Mouse (Mus musculus) MN1 (cell line): ENCODE data around the gene Kcnh1.
A peak's percentile ranks its signal among the peaks of the same experiment; 100 is the strongest.

ENCODE experiments used
- DNase-seq: peaks from one replicate; pipeline ENCODE4 v3.0.0-alpha.2; 2016; ENCODE audit warnings: low spot score

The Kcnh1 gene

DNA sequence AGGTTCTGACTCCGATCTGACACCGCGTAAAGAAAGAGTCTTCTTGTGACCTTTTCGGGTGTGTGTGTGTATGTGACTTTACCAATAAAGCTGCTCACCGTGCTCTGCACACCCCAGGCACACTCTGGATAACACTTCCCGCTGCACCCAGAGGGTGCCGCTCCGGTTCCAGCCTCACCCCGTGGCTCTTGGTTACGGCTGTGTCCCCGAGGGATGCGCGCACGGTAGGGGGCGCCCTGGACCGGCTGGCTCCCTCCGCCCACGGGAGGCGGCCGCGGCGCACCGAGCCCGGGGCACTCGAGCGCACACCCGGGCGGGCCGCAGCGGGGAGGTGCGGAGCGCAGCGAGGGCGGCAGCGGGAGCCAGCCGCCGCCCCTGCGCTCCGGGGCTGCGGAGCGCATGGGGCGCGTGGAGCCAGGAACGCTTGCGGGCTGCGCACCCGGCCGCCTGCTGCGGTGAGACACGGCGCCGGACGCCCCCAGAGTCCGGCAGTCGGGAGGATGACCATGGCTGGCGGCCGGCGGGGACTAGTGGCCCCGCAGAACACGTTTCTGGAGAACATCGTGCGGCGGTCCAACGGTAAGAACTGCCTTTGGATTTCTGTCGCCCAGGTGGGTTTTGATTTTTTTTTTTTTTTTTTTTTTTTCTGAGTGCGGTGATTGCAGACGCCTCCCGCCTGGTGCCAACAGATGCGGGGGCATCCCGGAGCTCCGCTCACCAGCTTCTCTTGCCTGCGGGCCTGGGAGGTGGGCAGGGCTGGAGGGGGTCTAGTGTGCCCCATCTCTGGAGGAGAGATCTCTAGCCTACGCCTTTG is at the start of gene Kcnh1:
Gene Kcnh1 (plus strand): TSS at position 267 of the 814 bp plus-strand sequence.
- DNase-seq: peak; percentile 81

DNA sequence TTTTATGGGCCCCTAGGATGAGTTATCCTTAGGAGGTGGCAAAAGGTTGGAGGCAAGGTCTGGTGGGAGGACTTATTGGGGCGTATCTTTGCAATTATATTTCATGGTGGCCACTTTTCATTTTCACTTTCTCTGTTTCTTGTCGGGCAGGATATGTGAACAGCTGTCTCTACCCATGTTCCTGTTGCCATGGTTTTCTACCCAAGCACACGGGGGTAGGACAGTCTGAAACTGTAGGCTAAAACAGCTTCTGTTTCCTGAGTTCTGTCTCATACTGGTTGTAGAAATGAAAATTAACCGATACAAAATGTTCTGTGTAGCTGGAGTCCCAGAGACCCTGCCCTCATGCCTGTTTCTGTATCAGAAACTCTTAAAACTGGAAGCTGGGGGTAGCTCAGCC is 39.4 kb upstream of the Kcnh1 start:
- DNase-seq: no peak

GRCm38 (mm10) chr1:192171477-192171876 is 19.1 kb upstream of the Kcnh1 start:
- DNase-seq: no peak

DNA sequence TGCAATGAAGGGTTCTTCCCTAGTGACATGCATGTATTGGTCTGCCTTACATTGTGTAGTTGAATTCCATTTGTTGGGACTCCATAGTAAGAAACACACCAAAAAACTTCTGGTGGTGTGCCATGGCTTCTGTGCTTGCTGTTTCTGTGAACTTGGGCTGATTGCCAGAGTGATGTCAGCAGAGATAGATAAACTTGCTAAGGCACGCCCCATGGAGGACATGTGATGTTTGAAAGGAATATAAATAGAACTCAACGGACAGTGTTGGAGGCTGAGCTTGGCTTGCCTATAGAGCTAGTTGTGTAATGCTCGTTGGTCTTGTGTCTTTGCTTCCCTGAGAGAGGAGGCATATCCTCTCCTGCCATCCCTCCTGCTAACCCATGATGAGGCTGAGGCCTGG is 10.7 kb upstream of the Kcnh1 start:
- DNase-seq: no peak

DNA sequence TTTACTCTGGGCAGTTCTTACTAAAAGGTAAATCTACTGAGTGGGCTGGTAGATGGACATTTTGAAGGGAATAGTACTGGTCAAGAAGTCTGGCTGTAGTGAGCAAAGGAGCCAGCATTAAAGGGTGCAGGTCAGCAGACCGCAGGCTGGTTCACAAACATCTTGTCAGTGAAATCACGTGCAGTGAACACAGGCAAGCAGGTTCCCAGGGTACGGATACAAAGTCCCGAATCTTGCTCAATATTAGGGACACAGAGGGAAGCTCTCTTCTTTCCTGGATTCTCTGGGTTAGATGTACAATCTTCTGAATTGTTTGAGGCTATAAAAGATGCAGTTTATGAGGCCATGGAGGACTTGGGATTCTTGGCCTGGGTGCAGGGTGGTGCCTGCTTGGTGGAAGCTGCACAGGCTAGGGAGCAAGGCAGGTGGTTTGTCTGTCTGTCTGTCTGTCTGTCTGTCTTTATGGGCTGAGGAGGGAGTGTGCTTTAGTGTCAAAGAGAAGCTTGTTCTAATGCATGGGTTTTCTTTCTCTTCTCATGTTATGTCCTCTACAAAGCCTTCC is 8.8 kb upstream of the Kcnh1 start:
- DNase-seq: no peak

GRCm38 (mm10) chr1:192189056-192189455 is 1.5 kb upstream of the Kcnh1 start:
- peak; percentile 85 for DNase-seq

GRCm38 (mm10) chr1:192189771-192190170 is 803 bp upstream of the Kcnh1 start:
- DNase-seq: no peak

GRCm38 (mm10) chr1:192191322-192191639 is 707 bp downstream of the Kcnh1 start:
- DNase-seq: no peak

DNA sequence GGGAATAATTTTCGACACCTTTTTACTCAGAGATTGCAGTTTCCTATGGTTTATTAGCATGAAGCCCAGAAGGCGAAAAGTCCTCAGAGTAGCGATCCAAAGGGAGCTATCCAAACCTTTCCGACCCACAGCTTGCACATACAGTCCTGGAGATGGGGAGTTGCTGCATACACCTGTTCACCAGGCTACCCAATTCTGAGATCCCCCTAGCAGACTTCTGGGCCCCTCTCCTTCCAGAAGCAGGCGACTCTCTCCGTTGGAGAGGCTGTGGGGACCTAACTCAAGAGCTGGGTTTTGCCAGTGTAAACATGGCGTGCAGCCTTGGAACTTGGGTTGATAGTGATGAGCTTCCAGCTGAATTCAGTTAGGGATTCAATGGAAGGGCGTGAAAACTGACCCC is 1.3 kb downstream of the Kcnh1 start:
- no peak for DNase-seq

DNA sequence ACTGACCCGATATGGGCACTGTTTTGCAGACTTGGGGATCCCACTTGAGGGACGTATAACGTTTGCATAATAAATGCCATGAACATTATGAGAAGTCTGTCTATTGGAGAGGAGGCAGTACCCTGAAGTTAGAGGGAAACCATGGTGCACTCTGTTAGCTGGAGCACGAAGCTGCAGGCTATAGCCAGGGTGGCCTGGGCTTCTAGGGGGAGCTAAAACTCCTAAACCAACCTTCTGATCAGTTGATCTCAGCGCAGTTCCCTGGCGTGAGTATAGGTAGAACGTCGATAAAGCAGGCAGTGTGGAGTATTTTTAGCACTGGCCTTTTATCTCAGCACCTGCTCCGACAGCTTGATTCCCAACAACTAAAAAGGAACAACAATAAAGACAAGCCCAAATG is 2.1 kb downstream of the Kcnh1 start:
- DNase-seq: no peak

GRCm38 (mm10) chr1:192193656-192194055 is 3.1 kb downstream of the Kcnh1 start:
- DNase-seq: no peak

GRCm38 (mm10) chr1:192197495-192197894 is 6.9 kb downstream of the Kcnh1 start:
- no peak for DNase-seq

- no peak for DNase-seq
Measured at GRCm38 (mm10) chr1:192202936-192203335, 12.4 kb downstream of the Kcnh1 start.

DNA sequence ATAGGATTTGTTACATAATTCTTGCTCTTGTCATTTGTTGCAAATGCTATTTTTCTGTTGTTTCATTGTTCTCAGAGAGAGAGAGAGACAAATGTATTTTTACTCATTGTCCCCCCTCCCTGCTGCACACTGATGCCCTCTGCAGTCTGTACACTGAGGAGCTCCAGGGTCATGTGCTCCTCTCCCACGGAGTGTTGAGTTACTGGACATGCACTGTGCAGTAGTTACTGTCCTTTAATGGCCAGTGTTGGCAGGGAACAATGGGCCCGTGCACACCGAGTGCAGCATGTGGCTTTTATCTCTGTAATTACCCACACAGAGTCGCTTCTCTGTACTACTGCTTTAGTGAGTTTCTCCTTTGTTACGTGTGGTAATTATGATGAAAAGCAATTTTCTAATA is 17.4 kb downstream of the Kcnh1 start:
- no peak for DNase-seq

DNA sequence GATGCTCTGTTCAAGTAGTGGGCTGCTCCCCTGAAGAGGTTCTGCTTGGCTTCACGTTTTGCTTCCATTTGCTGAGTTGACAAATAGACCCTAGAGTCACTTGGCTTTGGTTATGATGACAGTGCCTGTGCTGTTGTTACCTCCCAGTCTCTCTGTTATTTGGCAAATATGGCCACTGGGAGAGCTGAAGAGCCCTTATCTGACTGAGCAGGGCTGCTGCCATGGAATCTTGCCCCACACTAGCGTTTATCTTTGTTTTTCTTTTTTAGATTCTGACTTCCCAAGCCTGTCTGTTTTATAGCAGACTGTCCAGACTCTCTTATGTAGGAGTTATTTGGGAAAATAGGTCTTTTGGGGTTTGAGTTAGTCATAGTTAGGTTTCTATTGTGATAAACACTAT is 21.9 kb downstream of the Kcnh1 start:
- DNase-seq: no peak

- no peak for DNase-seq
Measured at GRCm38 (mm10) chr1:192214666-192215065, 24.1 kb downstream of the Kcnh1 start.

GRCm38 (mm10) chr1:192220156-192220555 is 29.6 kb downstream of the Kcnh1 start:
- DNase-seq: no peak

- DNase-seq: no peak
Measured at GRCm38 (mm10) chr1:192224161-192224560, 33.6 kb downstream of the Kcnh1 start.

GRCm38 (mm10) chr1:192232696-192233095 is 42.1 kb downstream of the Kcnh1 start:
- DNase-seq: no peak

GRCm38 (mm10) chr1:192246836-192247235 is 56.3 kb downstream of the Kcnh1 start:
- no peak for DNase-seq

DNA sequence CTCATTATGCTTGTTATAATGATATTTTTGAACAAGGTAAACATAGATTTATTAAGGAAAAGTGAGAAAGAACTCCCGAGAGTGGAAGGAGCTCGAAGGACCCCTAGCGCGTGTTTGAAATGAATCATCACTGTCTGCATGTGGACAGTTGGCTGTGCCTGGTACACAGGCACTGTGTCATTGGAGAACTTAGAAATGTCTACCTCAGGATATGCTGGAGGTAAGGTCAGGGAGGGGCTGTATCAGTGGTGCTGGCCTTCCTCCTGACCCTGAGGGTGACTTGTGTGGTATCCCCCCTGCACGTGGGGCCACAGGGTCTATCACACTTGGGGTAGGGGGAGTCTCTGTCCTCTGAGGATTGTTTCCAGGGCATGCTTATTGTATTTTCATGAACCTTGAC is 68.6 kb downstream of the Kcnh1 start:
- no peak for DNase-seq

GRCm38 (mm10) chr1:192259616-192260015 is 69.0 kb downstream of the Kcnh1 start:
- no peak for DNase-seq

GRCm38 (mm10) chr1:192265704-192266103 is 75.1 kb downstream of the Kcnh1 start:
- DNase-seq: no peak

GRCm38 (mm10) chr1:192266956-192267355 is 76.4 kb downstream of the Kcnh1 start:
- DNase-seq: no peak
